Mouse (Mus musculus) activated CD4-positive, CD25-positive, alpha-beta regulatory T cell, adult 4 months (primary cell): ENCODE measurements around the gene Igsf1. TPM values are rescaled to one million over a fixed set of nuclear protein-coding genes. Genes with fewer than 3 reads are reported as not detected.

Source experiments
- ATAC-seq: one replicate; pipeline ENCODE4 v1.8.0; 2017
- polyA plus RNA-seq, 2 experiments: library from polyadenylated mRNA; unstranded; fragments of 100-300 nt; shearing (Covaris generic); gene quantifications; one replicate each; pipeline ENCODE4 v1.2.1; 2017

Gene Igsf1
- not detected for polyA plus RNA-seq

- no peak for ATAC-seq
Measured at GRCm38 (mm10) chrX:49797213-49798019, at the start of gene Igsf1. Gene Igsf1 (minus strand): TSS chrX:49797749.

GRCm38 (mm10) chrX:49770828-49771227 is 26.7 kb downstream of the Igsf1 start:
- no peak for ATAC-seq

GRCm38 (mm10) chrX:49745192-49745591 is 52.4 kb downstream of the Igsf1 start:
- no peak for ATAC-seq

- ATAC-seq, result no peak
Measured at GRCm38 (mm10) chrX:49734959-49735358, 62.6 kb downstream of the Igsf1 start, which contains the start of gene Olfr1321. Gene Olfr1321 (minus strand): TSS chrX:49735059.

Other genes with a start within 250 kb of the Igsf1 start
- gene Olfr1320, start 125.4 kb downstream of the Igsf1 start, polyA plus RNA-seq, result not detected
- gene Olfr1321, start 62.7 kb downstream of the Igsf1 start, polyA plus RNA-seq, result not detected
- gene Olfr1322, start 93.7 kb upstream of the Igsf1 start, polyA plus RNA-seq, result not detected
- gene Olfr1323, start 221.6 kb upstream of the Igsf1 start, polyA plus RNA-seq, result not detected